Mouse (Mus musculus) ES-E14 (cell line): ENCODE results near the gene Ap1b1. TPM values are rescaled to one million over a fixed set of nuclear protein-coding genes. Genes with fewer than 3 reads are reported as not detected.

Experiments used
- DNase-seq: peaks from one replicate; pipeline ENCODE4 v3.0.0-alpha.2; 2013; ENCODE audit warnings: low read depth, low spot score
- H3K27ac ChIP-seq: 2 replicates; pipeline ENCODE4 v1.5.1; 2012; ENCODE audit warnings: low read depth, mild to moderate bottlenecking, low read length, moderate library complexity, mixed read lengths; ENCODE audit not compliant: poor library complexity, insufficient read depth, severe bottlenecking
- H3K36me3 ChIP-seq: 2 replicates; pipeline ENCODE4 v1.6.1; 2012; ENCODE audit warnings: mild to moderate bottlenecking, low read length, moderate library complexity, mixed read lengths; ENCODE audit not compliant: control insufficient read depth, poor library complexity, insufficient read depth, severe bottlenecking
- H3K4me1 ChIP-seq, 2 experiments: fragments of 150-350 bp in 1 of 2; sonication (generic) in 1 of 2; 2 replicates each; pipeline ENCODE4 v1.6.1; 2012; ENCODE audit warnings: low read length in 2 of 2, mild to moderate bottlenecking in 1 of 2, mixed read lengths in 1 of 2; ENCODE audit not compliant: control insufficient read depth in 2 of 2, insufficient read depth in 2 of 2, poor library complexity in 1 of 2
- H3K4me3 ChIP-seq, 2 experiments: fragments of 150-350 bp in 1 of 2; sonication (generic) in 1 of 2; 2 replicates each; pipeline ENCODE4 v1.5.1; 2012; ENCODE audit warnings: low read length in 2 of 2, low read depth in 1 of 2, mild to moderate bottlenecking in 1 of 2, mixed read lengths in 1 of 2; ENCODE audit not compliant: insufficient read depth in 1 of 2, poor library complexity in 1 of 2, severe bottlenecking in 1 of 2
- H3K9ac ChIP-seq: 2 replicates; pipeline ENCODE4 v1.6.1; 2012; ENCODE audit warnings: low read depth, mild to moderate bottlenecking, low read length, mixed read lengths; ENCODE audit not compliant: poor library complexity, insufficient read depth, severe bottlenecking
- H3K9me3 ChIP-seq: fragments of 150-350 bp; sonication (generic); 2 replicates; pipeline ENCODE4 v1.6.1; 2012; ENCODE audit warnings: low read depth, mild to moderate bottlenecking, low read length; ENCODE audit not compliant: control insufficient read depth, insufficient read depth
- CHD2 ChIP-seq: IDR thresholded peaks from 2 replicates; pipeline ENCODE4 v1.6.1; 2014; ENCODE audit warnings: mild to moderate bottlenecking, low read depth, low read length, inconsistent platforms
- HCFC1 ChIP-seq: IDR thresholded peaks from 2 replicates; pipeline ENCODE4 v1.6.1; 2012; ENCODE audit warnings: low read length, inconsistent platforms, borderline replicate concordance; ENCODE audit not compliant: insufficient read depth
- MAFK ChIP-seq: IDR thresholded peaks from 2 replicates; pipeline ENCODE4 v1.6.1; 2014; ENCODE audit warnings: mild to moderate bottlenecking, low read depth, low read length, inconsistent platforms; ENCODE audit not compliant: insufficient read depth
- ZC3H11A ChIP-seq: IDR thresholded peaks from 2 replicates; pipeline ENCODE4 v1.6.1; 2012; ENCODE audit warnings: low read depth, mild to moderate bottlenecking, inconsistent platforms, low read length, borderline replicate concordance
- ZNF384 ChIP-seq: IDR thresholded peaks from 2 replicates; pipeline ENCODE4 v1.6.1; 2012; ENCODE audit warnings: low read depth, low read length, inconsistent platforms
- in situ Hi-C, 2 experiments: fragments of 600-800 bp; cut with MboI; formaldehyde crosslinking; loops; one replicate each; pipeline ENCODE4 v1.15.1; 2025; ENCODE audit warnings: low sequenced_read_pairs in 2 of 2, inconsistent platforms in 1 of 2; ENCODE audit not compliant: unreplicated experiment in 2 of 2
- total RNA-seq: library from RNA; depleted of rRNA; stranded (reverse); fragments of 300-350 nt; gene quantifications from 2 replicates; pipeline ENCODE4 v1.2.3, GENCODE M21; 2012

Gene Ap1b1
- total RNA-seq, 1 experiment = 42.4 TPM

- no peak for DNase-seq
Observed at GRCm38 (mm10) chr11:4989187-4989586, 2.6 kb downstream of the Ap1b1 start.

DNA sequence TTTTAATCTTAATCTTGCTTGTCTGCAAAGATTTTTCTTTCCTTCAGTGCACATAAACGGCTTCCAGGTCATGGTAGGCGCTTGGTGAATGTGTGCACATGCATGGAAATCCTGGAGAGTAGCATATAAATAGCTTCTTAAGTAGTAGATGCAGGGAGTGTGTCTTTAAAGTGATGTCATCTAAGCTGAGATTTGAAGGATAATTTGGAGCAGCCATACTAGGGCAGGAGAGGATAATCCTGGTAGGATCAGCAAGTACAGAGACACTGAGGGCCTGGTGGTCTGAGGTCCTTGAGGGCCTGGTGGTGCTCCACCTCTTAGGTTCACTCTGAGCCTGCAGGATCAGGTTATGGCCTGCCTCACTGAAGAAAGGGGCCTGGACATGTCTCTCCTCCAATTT lies 5.8 kb downstream of the Ap1b1 start:
- Histone ChIP-seq H3K4me3 (no peak overlapping the region), H3K9me3 (no peaks in the 10 kb centered on the region), H3K4me1 (peaks cover 0 to under 1% of the 10 kb centered on the region in 2 experiments; a peak in 1 of 4 replicates), H3K36me3 (peaks cover 4% of the 10 kb centered on the region; the same call in 1 of the 2 replicates), H3K27ac (no peak overlapping the region), H3K9ac (no peak overlapping the region)
- in situ Hi-C loops = no loop called here
- DNase-seq = no peak
- TF ChIP-seq HCFC1 = no peak
- TF ChIP-seq MAFK = no peak
- TF ChIP-seq ZC3H11A = no peak
- TF ChIP-seq CHD2 = no peak
- no peak for TF ChIP-seq ZNF384

More at GRCm38 (mm10) chr11:4989187-4989586, 2.6 kb downstream of the Ap1b1 start:
- peaks cover 4% of the 10 kb centered on the region; the same call in 1 of the 2 replicates for H3K36me3 ChIP-seq
- in situ Hi-C loops = no loop called here
- TF ChIP-seq MAFK (no peak), ZC3H11A (no peak), ZNF384 (no peak), HCFC1 (no peak), CHD2 (no peak)
- H3K9me3 ChIP-seq = no peaks in the 10 kb centered on the region
- no peak overlapping the region for H3K4me3 ChIP-seq
- H3K9ac ChIP-seq = no peak overlapping the region
- no peak overlapping the region for H3K27ac ChIP-seq
- peaks cover 3 to 4% of the 10 kb centered on the region in 2 experiments; a peak in 1 of 4 replicates for H3K4me1 ChIP-seq

DNA sequence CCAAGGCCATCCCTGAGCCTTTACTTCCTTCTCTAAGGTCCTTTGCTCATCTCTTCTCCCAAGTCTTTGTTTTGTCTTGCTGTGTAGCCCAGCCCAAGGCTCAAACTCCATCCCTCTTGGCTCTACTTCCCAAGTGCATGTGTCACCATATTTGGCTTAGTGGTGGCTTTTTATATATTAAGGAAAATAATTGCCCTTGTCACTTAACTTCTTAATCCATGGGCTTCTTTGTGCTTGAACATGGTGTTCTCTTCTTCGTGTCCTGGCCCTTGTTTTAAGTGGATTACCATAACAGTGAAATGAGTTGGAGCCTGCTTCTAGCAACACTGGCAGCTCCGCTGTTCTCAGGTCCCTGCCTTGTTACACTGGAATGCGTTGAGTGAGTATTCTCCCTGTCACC lies 9.1 kb downstream of the Ap1b1 start:
- H3K9ac ChIP-seq = no peak overlapping the region
- H3K36me3 ChIP-seq = peaks cover 2% of the 10 kb centered on the region; the same call in 1 of the 2 replicates
- TF ChIP-seq MAFK = no peak
- TF ChIP-seq HCFC1 = no peak
- no peak for TF ChIP-seq ZNF384
- no peak for TF ChIP-seq ZC3H11A
- TF ChIP-seq CHD2 = no peak
- H3K4me3 ChIP-seq = no peak overlapping the region
- in situ Hi-C loops = no loop called here
- H3K4me1 ChIP-seq = no peaks in the 10 kb centered on the region
- DNase-seq = no peak
- H3K27ac ChIP-seq = no peak overlapping the region
- no peaks in the 10 kb centered on the region for H3K9me3 ChIP-seq

DNA sequence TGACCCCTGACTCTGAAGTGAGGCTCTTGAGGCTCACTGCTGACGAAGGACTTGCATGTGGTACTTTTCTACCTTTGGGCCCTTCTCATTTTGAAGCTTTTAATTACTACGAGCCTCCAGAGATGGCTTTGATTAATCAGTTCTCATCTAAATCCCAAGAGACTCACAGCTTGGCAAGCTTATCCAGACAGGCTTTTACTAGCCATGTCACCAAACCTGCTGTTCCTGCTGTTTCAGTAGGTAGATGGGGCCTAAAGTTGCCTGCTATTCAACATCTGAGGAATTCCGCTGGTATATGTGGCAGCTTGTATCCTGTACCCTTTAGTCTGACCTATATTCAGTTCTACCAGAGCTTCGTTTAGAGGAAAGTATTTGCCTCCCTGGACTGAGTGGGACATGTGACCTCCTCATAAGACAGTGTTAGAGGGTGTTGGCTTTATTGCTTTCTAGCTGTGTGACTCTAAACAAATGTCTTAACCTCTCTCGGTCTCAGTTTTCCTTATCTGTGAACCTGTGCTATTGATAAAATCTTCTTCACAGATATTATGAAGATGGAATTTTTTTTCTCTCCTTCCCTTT lies 10.1 kb downstream of the Ap1b1 start:
- no peaks in the 10 kb centered on the region for H3K4me1 ChIP-seq
- TF ChIP-seq MAFK (no peak), ZNF384 (no peak), ZC3H11A (no peak), CHD2 (no peak), HCFC1 (no peak)
- H3K9me3 ChIP-seq = no peaks in the 10 kb centered on the region
- H3K4me3 ChIP-seq = no peak overlapping the region
- in situ Hi-C loops = no loop called here
- DNase-seq = no peak
- H3K27ac ChIP-seq = no peak overlapping the region
- no peak overlapping the region for H3K9ac ChIP-seq
- peaks cover 2% of the 10 kb centered on the region; the same call in 1 of the 2 replicates for H3K36me3 ChIP-seq
